In genomic region chr3:31095491-31096154, GRCm38 (mm10) we compare ENCODE assay signal across 8 mouse cellular contexts. TPM values are rescaled to one million over a fixed set of nuclear protein-coding genes. Genes with fewer than 3 reads are reported as not detected.
DNase-seq lines count a peak whose midpoint lies in the region; ATAC-seq and TF ChIP-seq lines count a peak whose summit lies in the region.

No protein-coding gene starts in this region.

- no peak for TF ChIP-seq POLR2A in brain, embryonic 14.5 days (IDR thresholded peaks at IDR 0.05; ENCODE audit: borderline replicate concordance, extremely low read depth, insufficient read depth, insufficient read length, poor library complexity, severe bottlenecking)

- H3K36me3 ChIP-seq in hindbrain, embryonic 12.5 days: 0 out of 2 replicates have a peak, but pooled peaks cover 3% of the 10 kb centered on the region

- DNase-seq in ES-CJ7 (ENCODE audit: low read depth, low spot score): peak; percentile 36
- peak; percentile 71 for DNase-seq in brain, embryonic 14.5 days (ENCODE audit: low read depth)
- DNase-seq in left cerebral cortex, adult 11 months (ENCODE audit: low spot score): peak; percentile 45
- DNase-seq in lung, postnatal 25 days (ENCODE audit: low spot score): peak; percentile 57
- peak; percentile 23 for DNase-seq in retina, postnatal 7 days (ENCODE audit: low read depth, low spot score)
- peak; percentile 60 for DNase-seq in urinary bladder, adult 2 months (ENCODE audit: low spot score)

- peak overlapping the region; percentile 72 for H3K4me2 ChIP-seq in hindbrain, embryonic 12.5 days (replicated peaks)

- H3K4me1 ChIP-seq in hindbrain, embryonic 12.5 days: peaks cover 44% of the 10 kb centered on the region

- peak overlapping the region; percentile 97 for H3K9ac ChIP-seq in hindbrain, embryonic 12.5 days

- no peak for TF ChIP-seq CTCF in brain, embryonic 14.5 days (IDR thresholded peaks at IDR 0.05; ENCODE audit: borderline replicate concordance, extremely low read depth, insufficient read depth, insufficient read length)

- peak overlapping the region; percentile 99 for H3K27ac ChIP-seq in hindbrain, embryonic 12.5 days

- no peaks in the 10 kb centered on the region for H3K27me3 ChIP-seq in hindbrain, embryonic 12.5 days

- under 1% methylated on average over 33 of the region's 33 CpGs for WGBS in hindbrain, embryonic 12.5 days

- no peaks in the 10 kb centered on the region for H3K9me3 ChIP-seq in hindbrain, embryonic 12.5 days (replicated peaks)

- ATAC-seq in frontal cortex, adult (ENCODE audit: low TSS enrichment): 0 out of 2 replicates have a peak, but pooled peaks have one; percentile 10
- peak; percentile 3 for ATAC-seq in hindbrain, embryonic 12.5 days (ENCODE audit: low FRiP score)

- H3K4me3 ChIP-seq in hindbrain, embryonic 12.5 days: peak overlapping the region; percentile 97

RNA-seq across cellular contexts. Expression of gene Skil, which starts 0.8 kb away (rescaled TPM):
- polyA plus RNA-seq in brain, embryonic 14.5 days (2012; rRNA removed): 18.7 and 24.5 TPM in 2 replicates
- 51.9 and 52.8 TPM in 2 replicates for polyA plus RNA-seq in hindbrain, embryonic 12.5 days (2016; fragmentation: Nextera tagmentation; extraction: Ambion mirVana)
- 14.0 and 15.0 TPM in 2 replicates for polyA plus RNA-seq in urinary bladder, adult 2 months (2012; rRNA removed)

RNA-seq across cellular contexts. Expression of gene Cldn11, which starts 54.1 kb away (rescaled TPM):
- polyA plus RNA-seq in brain, embryonic 14.5 days (2012; rRNA removed): 30.6 and 31.3 TPM in 2 replicates
- polyA plus RNA-seq in hindbrain, embryonic 12.5 days (2016; fragmentation: Nextera tagmentation; extraction: Ambion mirVana): 31.2 and 31.3 TPM in 2 replicates
- polyA plus RNA-seq in urinary bladder, adult 2 months (2012; rRNA removed): 0.91 and 1.5 TPM in 2 replicates

Comparison
In these comparisons a context has a peak if more than half of its experiments do, and no peak if none do; other contexts are left out.
1. Peak in every context shown above with its lines: DNase-seq, ATAC-seq, H3K4me3 ChIP-seq and H3K27ac ChIP-seq.
2. RNA of gene Cldn11, which starts 54.1 kb away (polyA plus RNA-seq): 30.6 to 31.3 TPM in brain, embryonic 14.5 days and 31.2 to 31.3 TPM in hindbrain, embryonic 12.5 days; 0.91 to 1.5 TPM in urinary bladder, adult 2 months; every median in the first group is over 10 times any median in the second.